Mouse (Mus musculus): ENCODE measurements around the gene Lrp4. TPM values are rescaled to one million over a fixed set of nuclear protein-coding genes. Genes with fewer than 3 reads are reported as not detected.

Gene Lrp4
- total and polyA plus RNA-seq, 2 experiments from 2014 or later: 3.4 to 19.2 TPM

DNA sequence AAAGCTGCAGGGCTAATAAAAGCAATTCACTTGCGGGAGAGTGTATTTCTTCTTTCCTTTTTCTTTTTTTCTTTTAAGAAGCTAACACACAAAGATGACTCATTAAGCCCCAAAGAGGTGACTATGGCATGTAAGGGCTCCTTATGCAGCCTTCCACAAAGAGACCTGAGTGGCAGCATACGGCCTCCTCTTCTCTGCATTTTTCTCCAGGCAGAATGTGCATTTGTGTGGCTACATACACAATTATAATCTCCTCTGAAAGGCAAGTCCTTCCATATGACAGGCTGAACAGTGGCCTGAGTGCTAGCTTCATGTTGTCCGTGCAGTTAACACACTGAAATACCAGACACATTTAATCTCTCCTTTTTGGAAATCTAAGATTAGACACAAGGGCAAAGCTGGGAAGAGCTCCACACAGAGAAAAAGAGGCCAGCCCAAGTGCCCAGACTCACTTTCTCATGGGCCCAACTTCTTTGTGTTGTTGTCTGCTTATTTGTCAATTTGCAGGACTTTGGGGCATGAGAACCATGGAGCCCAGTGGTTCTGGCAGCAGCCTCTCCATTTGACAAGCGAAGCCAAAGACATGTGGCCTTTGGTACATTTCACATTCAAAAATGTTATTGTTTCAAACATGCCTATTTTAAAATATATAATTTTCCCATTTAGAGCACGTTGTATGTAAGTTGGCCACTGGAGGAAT is 20.0 kb upstream of the Lrp4 start:
- Histone ChIP-seq H3K4me3 (ENCODE audit: low read depth, low read length) (no peak overlapping the region), H3K36me3 (ENCODE audit: insufficient read depth, low read length) (no peaks in the 10 kb centered on the region), H3K4me2 (ENCODE audit: low read depth, low read length, poor library complexity, severe bottlenecking) (no peak overlapping the region), H3K9ac (replicated peaks; ENCODE audit: low read length, poor library complexity, severe bottlenecking) (no peak overlapping the region), H3K9me3 (ENCODE audit: low read length) (no peaks in the 10 kb centered on the region), H3K27me3 (ENCODE audit: insufficient read depth, low read length) (no peaks in the 10 kb centered on the region), H3K4me1 (ENCODE audit: insufficient read depth, low read length) (no peaks in the 10 kb centered on the region), H3K27ac (ENCODE audit: low read depth, low read length) (no peak overlapping the region; the same call in 1 of the 2 replicates)
- ATAC-seq (ENCODE audit: low FRiP score): no peak
- DNase-seq (ENCODE audit: low spot score): no peak
- WGBS: 54% methylated on average over 5 of the region's 5 CpGs
- TF ChIP-seq CTCF (IDR thresholded peaks at IDR 0.05): no peak

DNA sequence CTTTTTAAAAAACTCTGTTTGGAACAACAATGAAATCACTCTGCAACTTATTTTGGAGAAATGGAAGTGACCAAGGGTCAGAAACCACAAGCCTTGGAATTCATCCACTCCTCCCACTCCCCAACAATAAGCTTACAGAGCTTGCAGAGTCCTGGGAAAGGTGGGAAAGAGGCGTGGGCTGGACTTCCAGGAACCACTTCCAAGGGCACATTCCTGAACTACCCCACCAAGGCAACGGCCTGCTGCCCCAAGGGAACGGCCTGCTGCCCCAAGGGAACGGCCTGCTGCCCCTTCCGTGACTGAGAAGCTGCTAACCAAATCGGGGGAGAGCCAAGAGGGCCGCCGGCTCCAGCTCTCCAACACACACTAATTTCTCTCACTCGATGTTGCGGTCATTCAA is 18.0 kb upstream of the Lrp4 start:
- Histone ChIP-seq H3K9me3 (ENCODE audit: low read length) (no peaks in the 10 kb centered on the region), H3K4me1 (ENCODE audit: insufficient read depth, low read length) (0 out of 2 replicates have a peak, but pooled peaks cover 2% of the 10 kb centered on the region), H3K4me3 (ENCODE audit: low read depth, low read length) (no peak overlapping the region), H3K36me3 (ENCODE audit: insufficient read depth, low read length) (no peaks in the 10 kb centered on the region), H3K27me3 (ENCODE audit: insufficient read depth, low read length) (no peaks in the 10 kb centered on the region), H3K4me2 (ENCODE audit: low read depth, low read length, poor library complexity, severe bottlenecking) (no peak overlapping the region), H3K27ac (ENCODE audit: low read depth, low read length) (no peak overlapping the region), H3K9ac (replicated peaks; ENCODE audit: low read length, poor library complexity, severe bottlenecking) (no peak overlapping the region)
- no peak for TF ChIP-seq CTCF (IDR thresholded peaks at IDR 0.05)
- 91% methylated on average over 10 of the region's 10 CpGs for WGBS
- DNase-seq (ENCODE audit: low spot score) (no peak), ATAC-seq (ENCODE audit: low FRiP score) (no peak)

DNA sequence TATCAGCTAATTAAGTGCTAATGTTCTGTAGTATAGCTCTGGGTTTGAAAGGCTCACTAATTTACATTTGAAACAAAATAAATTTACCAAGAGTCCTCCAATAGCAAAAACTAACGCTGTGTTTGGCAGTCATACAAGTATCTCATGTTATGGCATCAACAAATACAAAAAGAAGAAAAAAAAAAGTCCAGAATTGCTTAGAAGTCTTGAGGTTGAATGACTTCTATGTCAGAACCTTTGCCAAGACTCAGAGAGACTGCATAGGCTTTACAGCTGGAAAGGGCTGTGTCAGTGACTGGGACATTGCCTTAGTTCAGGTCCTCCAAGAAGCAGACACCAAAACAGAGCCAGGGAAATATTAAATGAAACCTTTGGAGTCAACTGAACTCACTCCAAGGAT is 17.4 kb upstream of the Lrp4 start:
- ATAC-seq (ENCODE audit: low FRiP score) (no peak), DNase-seq (ENCODE audit: low spot score) (peak; percentile 18)
- no peaks in the 10 kb centered on the region for H3K27me3 ChIP-seq (ENCODE audit: insufficient read depth, low read length)
- H3K9ac ChIP-seq (replicated peaks; ENCODE audit: low read length, poor library complexity, severe bottlenecking): no peak overlapping the region
- H3K36me3 ChIP-seq (ENCODE audit: insufficient read depth, low read length): no peaks in the 10 kb centered on the region
- WGBS: 60% methylated on average over 1 of the region's 1 CpGs
- 0 out of 2 replicates have a peak, but pooled peaks cover 2% of the 10 kb centered on the region for H3K4me1 ChIP-seq (ENCODE audit: insufficient read depth, low read length)
- H3K4me2 ChIP-seq (ENCODE audit: low read depth, low read length, poor library complexity, severe bottlenecking): no peak overlapping the region
- no peak overlapping the region for H3K4me3 ChIP-seq (ENCODE audit: low read depth, low read length)
- no peak overlapping the region for H3K27ac ChIP-seq (ENCODE audit: low read depth, low read length)
- TF ChIP-seq CTCF (IDR thresholded peaks at IDR 0.05): no peak
- no peaks in the 10 kb centered on the region for H3K9me3 ChIP-seq (ENCODE audit: low read length)

DNA sequence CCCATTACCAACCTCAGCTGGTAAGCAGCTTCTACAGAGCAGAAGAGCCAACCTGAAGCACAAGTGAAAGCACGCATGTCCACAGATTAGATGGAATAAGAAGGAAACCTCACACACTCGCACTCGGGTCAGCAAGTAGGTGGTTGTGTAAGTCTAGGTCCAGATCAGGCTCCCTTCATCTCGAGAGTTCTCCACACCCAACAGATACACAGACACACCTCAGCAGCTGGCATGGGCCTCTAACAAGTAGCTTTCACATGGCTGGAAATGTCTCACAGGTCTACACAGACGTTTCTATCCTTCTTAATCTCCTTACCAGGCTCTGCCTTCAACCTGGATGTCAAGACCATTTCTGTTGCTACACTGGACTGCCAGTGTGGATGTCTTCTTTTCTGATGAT is 16.6 kb upstream of the Lrp4 start:
- Histone ChIP-seq H3K4me2 (ENCODE audit: low read depth, low read length, poor library complexity, severe bottlenecking) (no peak overlapping the region), H3K36me3 (ENCODE audit: insufficient read depth, low read length) (no peaks in the 10 kb centered on the region), H3K27me3 (ENCODE audit: insufficient read depth, low read length) (no peaks in the 10 kb centered on the region), H3K4me3 (ENCODE audit: low read depth, low read length) (no peak overlapping the region), H3K4me1 (ENCODE audit: insufficient read depth, low read length) (0 out of 2 replicates have a peak, but pooled peaks cover 2% of the 10 kb centered on the region), H3K27ac (ENCODE audit: low read depth, low read length) (no peak overlapping the region), H3K9me3 (ENCODE audit: low read length) (no peaks in the 10 kb centered on the region), H3K9ac (replicated peaks; ENCODE audit: low read length, poor library complexity, severe bottlenecking) (no peak overlapping the region)
- DNase-seq (ENCODE audit: low spot score) (no peak), ATAC-seq (ENCODE audit: low FRiP score) (no peak)
- TF ChIP-seq CTCF (IDR thresholded peaks at IDR 0.05): no peak
- 87% methylated on average over 5 of the region's 5 CpGs for WGBS

DNA sequence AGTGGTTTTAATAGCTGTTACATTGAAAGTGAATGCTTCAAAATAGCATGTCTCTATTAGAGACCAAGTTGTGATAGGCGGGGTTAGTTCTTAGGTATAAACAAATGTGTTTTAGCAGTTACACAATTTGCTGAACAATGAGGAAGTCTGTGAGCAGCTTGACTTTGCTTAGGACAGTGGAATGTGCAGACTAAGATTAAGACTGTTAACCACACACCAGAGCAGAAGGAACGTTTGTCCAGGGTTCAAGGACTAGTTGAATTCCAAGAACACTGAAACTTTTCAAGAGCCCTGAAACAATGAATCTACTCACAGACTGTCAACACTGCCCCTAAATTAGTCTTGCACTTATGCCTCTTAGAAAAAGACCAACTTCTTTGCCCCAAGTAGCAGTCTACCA is 15.6 kb upstream of the Lrp4 start:
- no peaks in the 10 kb centered on the region for H3K9me3 ChIP-seq (ENCODE audit: low read length)
- ATAC-seq (ENCODE audit: low FRiP score) (no peak), DNase-seq (ENCODE audit: low spot score) (no peak)
- no peak for TF ChIP-seq CTCF (IDR thresholded peaks at IDR 0.05)
- no peak overlapping the region for H3K4me2 ChIP-seq (ENCODE audit: low read depth, low read length, poor library complexity, severe bottlenecking)
- H3K9ac ChIP-seq (replicated peaks; ENCODE audit: low read length, poor library complexity, severe bottlenecking): no peak overlapping the region
- no peak overlapping the region for H3K4me3 ChIP-seq (ENCODE audit: low read depth, low read length)
- 79% methylated on average over 2 of the region's 2 CpGs for WGBS
- H3K36me3 ChIP-seq (ENCODE audit: insufficient read depth, low read length): no peaks in the 10 kb centered on the region
- H3K27ac ChIP-seq (ENCODE audit: low read depth, low read length): no peak overlapping the region
- H3K27me3 ChIP-seq (ENCODE audit: insufficient read depth, low read length): no peaks in the 10 kb centered on the region
- H3K4me1 ChIP-seq (ENCODE audit: insufficient read depth, low read length): 0 out of 2 replicates have a peak, but pooled peaks cover 2% of the 10 kb centered on the region

DNA sequence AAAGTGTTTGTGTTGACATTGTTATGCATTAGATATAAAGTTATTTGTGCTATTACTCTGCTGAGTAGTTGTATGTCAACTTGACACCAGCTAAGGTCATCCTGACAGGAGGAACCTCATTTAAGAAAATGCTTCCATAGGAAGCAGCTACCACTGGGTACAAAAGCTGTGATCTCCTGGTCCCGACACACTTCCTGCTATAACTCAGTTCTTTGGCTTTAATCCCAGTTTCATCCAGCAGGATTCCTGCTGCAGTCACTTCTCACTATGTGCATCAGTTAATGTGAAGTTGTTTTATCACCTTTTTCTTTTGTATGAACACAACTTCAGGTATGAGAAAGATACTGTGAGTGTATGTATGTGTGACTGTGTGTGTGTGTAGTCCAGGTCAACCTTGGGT is 15.1 kb upstream of the Lrp4 start:
- no peak overlapping the region for H3K4me2 ChIP-seq (ENCODE audit: low read depth, low read length, poor library complexity, severe bottlenecking)
- H3K4me1 ChIP-seq (ENCODE audit: insufficient read depth, low read length): 0 out of 2 replicates have a peak, but pooled peaks cover 2% of the 10 kb centered on the region
- H3K36me3 ChIP-seq (ENCODE audit: insufficient read depth, low read length): no peaks in the 10 kb centered on the region
- no peak overlapping the region for H3K27ac ChIP-seq (ENCODE audit: low read depth, low read length)
- no peaks in the 10 kb centered on the region for H3K9me3 ChIP-seq (ENCODE audit: low read length)
- H3K4me3 ChIP-seq (ENCODE audit: low read depth, low read length): no peak overlapping the region
- 73% methylated on average over 1 of the region's 1 CpGs for WGBS
- ATAC-seq (ENCODE audit: low FRiP score) (no peak), DNase-seq (ENCODE audit: low spot score) (no peak)
- no peaks in the 10 kb centered on the region for H3K27me3 ChIP-seq (ENCODE audit: insufficient read depth, low read length)
- no peak overlapping the region for H3K9ac ChIP-seq (replicated peaks; ENCODE audit: low read length, poor library complexity, severe bottlenecking)
- TF ChIP-seq CTCF (IDR thresholded peaks at IDR 0.05): no peak
